Mouse (Mus musculus) neural tube, embryonic 13.5 days (tissue): ENCODE measurements around the gene Apbb2. TPM values are rescaled to one million over a fixed set of nuclear protein-coding genes. Genes with fewer than 3 reads are reported as not detected.

Experiments
- ATAC-seq: fragments of 200-750 bp; cut with Nextera tagmentation; 2 replicates; pipeline ENCODE4 v1.8.0; 2017; ENCODE audit warnings: low read depth, mild to moderate bottlenecking, moderate TSS enrichment, moderate library complexity
- H3K27ac ChIP-seq: fragments of 300-500 bp; sonication (generic); replicated peaks from 2 replicates; pipeline ENCODE4 v1.5.1; 2015; ENCODE audit warnings: moderate library complexity, mild to moderate bottlenecking, inconsistent platforms
- H3K27me3 ChIP-seq: fragments of 300-500 bp; sonication (generic); 2 replicates; pipeline ENCODE4 v1.6.1; 2015; ENCODE audit warnings: mild to moderate bottlenecking, inconsistent platforms
- H3K36me3 ChIP-seq: fragments of 300-500 bp; sonication (generic); 2 replicates; pipeline ENCODE4 v1.6.1; 2015; ENCODE audit warnings: mild to moderate bottlenecking, inconsistent platforms
- H3K4me1 ChIP-seq: fragments of 300-500 bp; sonication (generic); replicated peaks from 2 replicates; pipeline ENCODE4 v1.6.1; 2015; ENCODE audit warnings: inconsistent platforms
- H3K4me2 ChIP-seq: fragments of 300-500 bp; sonication (generic); 2 replicates; pipeline ENCODE4 v1.6.1; 2015; ENCODE audit warnings: inconsistent platforms, mild to moderate bottlenecking, moderate library complexity
- H3K4me3 ChIP-seq: fragments of 300-500 bp; sonication (generic); 2 replicates; pipeline ENCODE4 v1.5.1; 2015; ENCODE audit warnings: mild to moderate bottlenecking, inconsistent platforms
- H3K9ac ChIP-seq: fragments of 300-500 bp; sonication (generic); 2 replicates; pipeline ENCODE4 v1.6.1; 2015; ENCODE audit warnings: moderate library complexity, mild to moderate bottlenecking, inconsistent platforms
- H3K9me3 ChIP-seq: fragments of 300-500 bp; sonication (generic); 2 replicates; pipeline ENCODE4 v1.6.1; 2016; ENCODE audit warnings: inconsistent platforms
- WGBS: fragments of 180-500 bp; shearing (Covaris S2); methylation state at CpG from one replicate; pipeline ENCODE4 v1.1.7; 2015; 5-methylcytosine and 5-hydroxymethylcytosine counted together
- polyA plus RNA-seq: library from polyadenylated mRNA; unstranded; fragments of >200 nt; fragmentation: Nextera tagmentation; extraction: Ambion mirVana; gene quantifications from 2 replicates; pipeline ENCODE4 v1.2.1, GENCODE M21; 2015

Gene Apbb2
- polyA plus RNA-seq, 1 experiment from 2014 or later: 108 TPM

DNA sequence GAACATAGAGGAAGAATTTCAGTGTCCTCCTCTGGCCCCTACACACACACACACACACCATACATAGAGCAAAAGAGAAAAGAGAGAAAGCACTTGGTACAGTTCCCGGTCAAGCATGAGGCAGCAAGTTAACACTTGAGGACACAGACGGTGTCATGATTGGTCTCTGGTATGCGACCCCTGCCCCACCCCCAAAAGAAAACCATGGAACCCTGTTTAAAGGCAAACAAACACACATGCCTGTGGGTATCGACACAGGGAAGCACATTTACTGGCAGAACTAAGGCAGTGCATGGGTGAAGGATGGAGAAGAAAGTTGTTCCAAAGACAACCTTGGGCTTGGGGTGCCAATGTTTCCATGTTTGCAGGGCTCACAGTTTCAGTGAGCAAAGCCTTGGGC is 123.9 kb downstream of the Apbb2 start:
- no peaks in the 10 kb centered on the region for H3K27me3 ChIP-seq
- peaks cover 47% of the 10 kb centered on the region for H3K4me1 ChIP-seq
- H3K9me3 ChIP-seq: no peaks in the 10 kb centered on the region
- H3K4me2 ChIP-seq: no peak overlapping the region
- no peak for ATAC-seq
- 63% methylated on average over 4 of the region's 4 CpGs for WGBS
- H3K27ac ChIP-seq: no peak overlapping the region
- no peak overlapping the region for H3K9ac ChIP-seq
- no peak overlapping the region for H3K4me3 ChIP-seq
- no peaks in the 10 kb centered on the region for H3K36me3 ChIP-seq

DNA sequence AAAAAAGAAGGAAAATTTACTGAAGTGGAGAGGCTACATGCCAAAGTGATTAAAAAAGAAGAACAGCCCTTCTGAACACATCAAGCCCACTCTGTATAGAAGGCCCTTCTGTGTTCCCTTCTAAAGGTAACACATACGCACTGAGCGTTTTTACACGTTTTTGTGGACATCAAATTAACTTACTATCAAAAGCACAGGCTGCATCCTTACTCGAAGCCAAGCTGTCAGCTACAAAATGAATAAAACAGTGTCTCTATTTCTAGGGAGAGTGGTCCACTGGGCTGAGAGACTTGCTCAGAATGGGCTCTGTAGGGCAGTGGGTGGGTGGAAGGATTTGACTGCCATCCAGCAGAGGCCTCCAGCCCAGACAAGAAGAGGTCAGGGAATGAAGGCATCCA is 126.0 kb downstream of the Apbb2 start:
- peak overlapping the region; percentile 53; the same call in 1 of the 2 replicates for H3K27ac ChIP-seq
- ATAC-seq: no peak
- H3K9ac ChIP-seq: no peak overlapping the region
- no peak overlapping the region for H3K4me2 ChIP-seq
- 73% methylated on average over 4 of the region's 4 CpGs for WGBS
- no peak overlapping the region for H3K4me3 ChIP-seq
- H3K27me3 ChIP-seq: no peaks in the 10 kb centered on the region
- no peaks in the 10 kb centered on the region for H3K9me3 ChIP-seq
- H3K36me3 ChIP-seq: no peaks in the 10 kb centered on the region
- peaks cover 41% of the 10 kb centered on the region for H3K4me1 ChIP-seq

GRCm38 (mm10) chr5:66491907-66492562 is 126.5 kb downstream of the Apbb2 start:
- Histone ChIP-seq H3K9me3 (no peaks in the 10 kb centered on the region), H3K27ac (peak overlapping the region; percentile 53; the same call in 1 of the 2 replicates), H3K27me3 (no peaks in the 10 kb centered on the region), H3K9ac (no peak overlapping the region), H3K4me3 (no peak overlapping the region), H3K4me1 (peaks cover 39% of the 10 kb centered on the region), H3K4me2 (no peak overlapping the region), H3K36me3 (no peaks in the 10 kb centered on the region)
- ATAC-seq: no peak
- WGBS: 59% methylated on average over 14 of the region's 14 CpGs

GRCm38 (mm10) chr5:66486028-66486427 is 132.6 kb downstream of the Apbb2 start:
- 24% methylated on average over 7 of the region's 7 CpGs for WGBS
- no peaks in the 10 kb centered on the region for H3K27me3 ChIP-seq
- no peak overlapping the region for H3K4me2 ChIP-seq
- H3K27ac ChIP-seq: peak overlapping the region; percentile 68
- H3K9me3 ChIP-seq: no peaks in the 10 kb centered on the region
- ATAC-seq: peak; percentile 37
- H3K4me1 ChIP-seq: peaks cover 15% of the 10 kb centered on the region
- H3K9ac ChIP-seq: no peak overlapping the region
- H3K4me3 ChIP-seq: no peak overlapping the region
- no peaks in the 10 kb centered on the region for H3K36me3 ChIP-seq

GRCm38 (mm10) chr5:66476266-66476665 is 142.3 kb downstream of the Apbb2 start:
- H3K4me2 ChIP-seq: no peak overlapping the region
- no peak overlapping the region for H3K9ac ChIP-seq
- H3K27ac ChIP-seq: no peak overlapping the region
- 0 out of 2 replicates have a peak, but pooled peaks cover 5% of the 10 kb centered on the region for H3K36me3 ChIP-seq
- ATAC-seq: no peak
- no peaks in the 10 kb centered on the region for H3K27me3 ChIP-seq
- no peaks in the 10 kb centered on the region for H3K9me3 ChIP-seq
- no peak overlapping the region for H3K4me3 ChIP-seq
- H3K4me1 ChIP-seq: peaks cover 14% of the 10 kb centered on the region
- WGBS: 83% methylated on average over 10 of the region's 10 CpGs

- no peak overlapping the region for H3K4me3 ChIP-seq
- no peak for ATAC-seq
- 93% methylated on average over 6 of the region's 6 CpGs for WGBS
- 0 out of 2 replicates have a peak, but pooled peaks cover 5% of the 10 kb centered on the region for H3K36me3 ChIP-seq
- H3K4me1 ChIP-seq: peaks cover 14% of the 10 kb centered on the region
- H3K4me2 ChIP-seq: no peak overlapping the region
- no peak overlapping the region for H3K27ac ChIP-seq
- H3K9me3 ChIP-seq: no peaks in the 10 kb centered on the region
- H3K27me3 ChIP-seq: no peaks in the 10 kb centered on the region
- H3K9ac ChIP-seq: no peak overlapping the region
Observed at GRCm38 (mm10) chr5:66475824-66476223, 142.8 kb downstream of the Apbb2 start.

DNA sequence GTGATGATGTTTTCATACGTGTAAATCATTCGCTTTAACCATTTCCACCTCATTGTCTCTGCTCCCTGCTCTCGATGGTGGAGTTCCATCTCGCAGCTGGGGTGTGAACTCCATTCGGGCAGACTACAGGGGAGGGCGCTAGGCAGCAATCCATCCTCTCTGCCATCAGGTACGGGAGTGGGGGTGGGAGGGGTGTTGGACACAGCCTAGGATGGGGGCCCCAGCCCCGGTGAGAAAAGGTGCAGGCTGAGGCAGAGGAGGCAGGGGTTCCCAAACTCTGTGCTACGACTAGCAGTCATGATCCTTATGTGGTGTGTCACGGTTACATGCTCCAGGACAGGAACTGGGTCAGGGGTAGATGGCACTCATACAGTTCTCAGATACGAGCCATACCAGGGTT is 144.4 kb downstream of the Apbb2 start:
- Histone ChIP-seq H3K4me2 (no peak overlapping the region), H3K9ac (0 out of 2 replicates have a peak overlapping the region, but pooled peaks have one; percentile 45), H3K9me3 (no peaks in the 10 kb centered on the region), H3K36me3 (no peaks in the 10 kb centered on the region), H3K4me3 (no peak overlapping the region), H3K27ac (peak overlapping the region; percentile 54; the same call in 1 of the 2 replicates), H3K27me3 (no peaks in the 10 kb centered on the region), H3K4me1 (peaks cover 14% of the 10 kb centered on the region)
- WGBS: 62% methylated on average over 11 of the region's 11 CpGs
- ATAC-seq: peak; percentile 68

GRCm38 (mm10) chr5:66473599-66473998 is 145.0 kb downstream of the Apbb2 start:
- Histone ChIP-seq H3K27me3 (no peaks in the 10 kb centered on the region), H3K4me3 (no peak overlapping the region), H3K9me3 (no peaks in the 10 kb centered on the region), H3K4me1 (peaks cover 14% of the 10 kb centered on the region), H3K4me2 (no peak overlapping the region), H3K9ac (no peak overlapping the region), H3K36me3 (no peaks in the 10 kb centered on the region), H3K27ac (peak overlapping the region; percentile 55)
- peak; percentile 22; the same call in 1 of the 2 replicates for ATAC-seq
- 21% methylated on average over 12 of the region's 12 CpGs for WGBS

GRCm38 (mm10) chr5:66470837-66471236 is 147.7 kb downstream of the Apbb2 start:
- Histone ChIP-seq H3K9ac (no peak overlapping the region), H3K4me2 (no peak overlapping the region), H3K36me3 (no peaks in the 10 kb centered on the region), H3K4me3 (no peak overlapping the region), H3K4me1 (peaks cover 14% of the 10 kb centered on the region), H3K9me3 (no peaks in the 10 kb centered on the region), H3K27ac (no peak overlapping the region), H3K27me3 (no peaks in the 10 kb centered on the region)
- WGBS: 83% methylated on average over 5 of the region's 5 CpGs
- ATAC-seq: no peak

DNA sequence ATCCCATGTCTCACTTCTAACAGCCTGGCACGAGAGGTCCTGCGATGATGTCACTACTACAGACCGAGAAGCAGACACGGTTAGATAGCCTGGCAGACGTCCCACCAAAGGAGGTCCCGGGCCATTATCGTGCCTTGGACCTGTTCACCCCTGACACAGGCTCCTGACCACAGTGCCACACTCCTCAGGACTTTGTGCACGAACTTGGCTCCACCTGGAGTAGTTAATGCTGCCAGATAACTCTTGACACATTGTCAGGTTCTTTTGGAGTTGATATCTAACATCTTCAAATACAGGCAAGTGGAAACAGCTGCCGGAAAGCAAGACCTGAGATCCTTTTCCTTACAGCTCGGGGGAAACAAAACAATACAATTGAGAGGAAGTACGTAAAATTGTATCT is 148.9 kb downstream of the Apbb2 start:
- H3K9ac ChIP-seq: no peak overlapping the region
- no peak for ATAC-seq
- no peak overlapping the region for H3K4me2 ChIP-seq
- no peak overlapping the region for H3K4me3 ChIP-seq
- no peaks in the 10 kb centered on the region for H3K27me3 ChIP-seq
- WGBS: 87% methylated on average over 11 of the region's 11 CpGs
- no peaks in the 10 kb centered on the region for H3K36me3 ChIP-seq
- no peaks in the 10 kb centered on the region for H3K9me3 ChIP-seq
- H3K27ac ChIP-seq: no peak overlapping the region
- peaks cover 21% of the 10 kb centered on the region for H3K4me1 ChIP-seq

DNA sequence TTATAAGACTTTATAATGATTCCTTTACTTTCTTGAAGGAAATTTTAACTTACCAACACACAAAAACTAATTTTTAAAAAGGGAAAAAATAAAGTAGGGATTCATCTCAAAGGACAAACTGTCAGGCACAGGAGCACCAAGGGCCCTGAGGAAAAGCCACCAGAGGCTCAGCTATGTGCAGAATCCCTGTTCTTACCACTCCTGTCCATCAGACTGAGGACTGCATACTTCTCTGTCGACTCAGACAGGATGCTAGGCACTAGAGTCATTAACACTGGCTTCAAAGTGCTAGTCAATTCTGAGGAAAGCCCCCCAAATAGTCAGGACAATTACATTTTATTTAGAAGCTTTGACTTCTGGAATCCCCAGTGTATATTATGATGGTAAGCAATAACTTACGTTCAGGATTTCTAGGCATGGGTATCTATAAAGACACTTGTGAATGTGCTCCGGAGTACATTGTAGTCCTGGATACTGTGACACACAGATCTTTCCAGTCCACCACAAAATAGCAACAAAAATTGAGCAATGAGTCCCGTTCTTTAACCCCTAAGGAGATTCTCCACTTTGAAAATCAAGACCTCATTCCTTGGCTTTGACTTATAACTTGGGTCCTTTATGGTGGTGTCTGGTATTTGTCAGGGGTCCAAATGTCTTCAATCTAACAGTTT is 150.1 kb downstream of the Apbb2 start:
- Histone ChIP-seq H3K27me3 (no peaks in the 10 kb centered on the region), H3K9ac (no peak overlapping the region), H3K36me3 (no peaks in the 10 kb centered on the region), H3K4me1 (peaks cover 20% of the 10 kb centered on the region), H3K4me3 (no peak overlapping the region), H3K9me3 (no peaks in the 10 kb centered on the region), H3K4me2 (no peak overlapping the region), H3K27ac (no peak overlapping the region)
- no peak for ATAC-seq
- 83% methylated on average over 4 of the region's 4 CpGs for WGBS

- Histone ChIP-seq H3K9ac (no peak overlapping the region), H3K4me3 (no peak overlapping the region), H3K27ac (no peak overlapping the region), H3K4me1 (peaks cover 20% of the 10 kb centered on the region), H3K4me2 (no peak overlapping the region), H3K36me3 (0 out of 2 replicates have a peak, but pooled peaks cover 10% of the 10 kb centered on the region), H3K27me3 (no peaks in the 10 kb centered on the region), H3K9me3 (no peaks in the 10 kb centered on the region)
- ATAC-seq: no peak
- WGBS: 53% methylated on average over 8 of the region's 8 CpGs
Observed at GRCm38 (mm10) chr5:66462665-66463064, 155.9 kb downstream of the Apbb2 start.
